Mouse (Mus musculus): ENCODE data around the gene Tmem248.

- TF ChIP-seq CTCF (IDR thresholded peaks at IDR 0.05; ENCODE audit: extremely low read depth, insufficient read depth, low read length) (peak; percentile 40; the same call in 1 of the 2 replicates), POLR2A (IDR thresholded peaks at IDR 0.05; ENCODE audit: extremely low read depth, insufficient read depth, low read length) (no peak)
These were observed 37.5 kb downstream of the Tmem248 start for GRCm38 (mm10) chr5:130254164-130255016.

All from cortical plate, adult 2 months (tissue).